Mouse (Mus musculus): ENCODE measurements around the gene Stt3b.
"Not testable (repeated sequence)": the region's sequence is repeated elsewhere in the genome, so short reads cannot be mapped to it uniquely, and the experiment has no call there.

Gene Stt3b

DNA sequence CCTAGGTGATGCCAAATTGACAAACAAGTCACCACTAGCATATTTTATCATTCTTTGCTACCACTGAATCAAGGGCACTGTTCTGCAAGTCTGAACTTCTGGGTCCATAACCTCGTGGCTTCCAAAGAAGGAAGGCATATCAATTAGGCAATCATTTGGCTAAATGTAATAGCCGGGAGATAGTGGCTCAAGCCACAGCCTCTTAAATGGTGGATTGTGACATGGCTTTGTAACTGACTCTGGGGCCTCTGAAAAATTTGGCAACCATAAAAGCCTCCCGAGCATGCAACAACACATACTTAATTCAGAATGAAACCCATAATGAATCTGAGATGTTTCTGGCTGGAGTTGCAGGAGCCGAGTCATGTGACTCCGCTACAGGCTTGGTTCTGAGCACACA lies 6.8 kb upstream of the Stt3b start:
- DNase-seq = no peak

DNA sequence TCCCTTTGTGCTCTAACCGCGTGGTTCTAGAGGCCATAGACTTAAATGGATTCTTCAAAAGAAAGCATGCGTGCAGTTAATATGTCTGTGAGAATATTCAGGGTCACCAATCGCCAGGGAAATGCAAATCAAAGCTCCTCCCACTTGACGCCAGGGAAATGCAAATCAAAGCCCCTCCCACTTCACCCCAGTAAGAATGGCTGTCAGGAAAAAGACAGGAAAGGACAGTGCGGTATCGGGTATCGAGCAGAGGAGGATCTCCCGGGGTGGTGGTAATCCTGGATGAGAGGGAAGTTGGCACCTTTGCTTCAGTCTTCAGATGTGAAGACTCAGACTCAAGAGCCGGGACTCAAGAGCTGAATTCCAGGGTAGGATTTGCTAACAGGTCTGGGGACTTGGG lies 4.3 kb upstream of the Stt3b start:
- DNase-seq = no peak

DNA sequence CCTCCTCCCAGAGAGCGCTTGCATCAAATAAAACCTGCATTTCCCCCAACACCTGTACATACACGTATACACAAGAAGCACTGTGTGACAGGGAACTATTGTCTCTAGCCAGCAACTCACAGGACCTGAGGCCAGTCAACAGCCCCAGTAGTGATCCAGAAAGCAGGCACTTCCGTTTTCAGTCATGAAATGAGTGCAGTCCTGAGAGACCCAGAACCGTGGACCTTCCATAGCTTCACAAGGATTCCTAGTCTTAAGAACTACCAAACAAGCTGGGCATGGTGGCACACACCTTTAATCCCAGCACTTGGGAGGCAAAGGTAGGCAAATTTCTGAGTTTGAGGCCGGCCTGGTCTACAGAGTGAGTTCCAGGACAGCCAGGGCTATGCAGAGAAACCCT lies 3.6 kb upstream of the Stt3b start:
- no peak for DNase-seq

DNA sequence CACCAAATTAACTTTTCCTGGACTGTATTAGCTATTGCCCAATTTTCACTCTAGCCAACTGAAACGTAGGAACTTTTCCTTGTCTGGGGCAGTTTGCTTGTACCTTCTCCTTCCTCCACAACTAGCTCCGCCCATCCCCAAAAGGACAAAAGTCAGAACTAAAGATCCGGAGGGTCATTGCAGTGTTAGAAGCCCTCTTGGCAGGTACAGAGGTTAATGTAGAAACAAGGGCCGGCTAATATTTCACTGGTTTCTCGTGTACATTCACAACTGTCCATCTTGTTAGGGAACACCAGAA lies 951 bp upstream of the Stt3b start:
- no peak for DNase-seq

DNA sequence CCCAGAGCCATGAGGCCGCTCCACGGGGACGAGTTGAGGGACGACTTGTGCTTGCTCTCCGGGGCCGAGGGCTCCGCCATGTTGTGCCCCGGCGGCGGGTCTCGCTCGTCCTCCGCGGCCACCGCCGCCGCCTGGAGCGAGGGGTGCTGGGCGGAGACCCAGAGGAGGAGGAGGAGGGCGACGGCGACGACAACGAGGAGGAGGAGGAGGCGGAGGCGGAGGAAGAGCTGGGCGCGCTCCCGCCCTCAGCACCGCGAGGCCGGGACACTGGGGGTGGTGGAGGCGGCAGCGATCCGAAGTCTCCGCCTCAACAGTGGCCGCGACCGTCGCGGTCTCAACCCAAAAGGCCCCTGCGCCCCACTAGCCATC lies 260 bp downstream of the Stt3b start:
- no peak for DNase-seq

DNA sequence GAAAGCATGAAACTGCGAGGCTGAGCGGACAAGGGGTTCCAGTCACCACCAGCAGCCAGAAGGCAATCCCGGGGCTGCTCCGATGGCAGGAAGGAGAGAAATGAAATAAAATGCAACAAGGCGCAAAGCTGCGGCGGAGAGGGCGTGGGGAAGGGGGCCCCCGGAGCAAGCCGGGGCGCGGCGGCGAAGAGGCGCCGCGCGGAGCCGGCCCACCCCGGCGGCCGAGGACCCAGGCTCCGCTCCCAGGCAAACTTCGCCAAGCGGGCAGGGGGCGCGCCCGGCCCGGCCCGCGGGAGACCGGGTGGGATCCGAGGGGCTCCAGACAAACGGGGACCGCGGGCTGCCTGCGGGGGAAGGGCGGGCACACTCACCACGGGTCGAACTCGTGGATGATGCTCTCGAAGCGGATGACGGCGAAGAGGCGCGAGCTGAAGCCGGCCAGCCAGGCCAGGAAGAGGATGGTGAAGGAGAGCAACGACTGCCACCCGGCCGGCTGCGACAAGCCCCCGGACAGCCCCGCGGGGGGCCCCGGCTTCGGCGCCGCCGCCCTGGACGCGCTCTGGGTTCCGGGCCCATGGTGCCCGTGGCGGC lies 745 bp downstream of the Stt3b start:
- DNase-seq = no peak

DNA sequence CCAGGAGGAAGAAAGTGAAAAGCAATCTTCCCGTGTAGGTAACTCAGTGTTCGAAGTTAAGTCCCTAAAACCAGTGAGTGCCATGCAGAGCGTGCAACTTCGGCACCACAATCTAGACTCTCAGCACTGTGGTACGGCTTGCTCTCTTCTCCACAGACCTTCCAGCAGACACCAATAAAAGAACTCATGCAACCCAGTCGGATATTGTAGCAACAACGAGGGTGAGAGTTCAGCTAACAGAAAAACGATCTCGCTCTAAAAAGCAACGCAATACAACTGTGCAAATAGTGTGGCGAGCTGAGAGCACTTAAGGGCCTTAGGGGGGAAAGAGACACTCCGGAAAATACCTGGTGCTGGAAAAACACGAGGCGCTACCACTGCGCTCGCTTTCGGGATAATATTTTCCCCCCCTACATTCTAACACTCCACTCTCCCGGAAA lies 1.3 kb downstream of the Stt3b start:
- peak; percentile 20 for DNase-seq

DNA sequence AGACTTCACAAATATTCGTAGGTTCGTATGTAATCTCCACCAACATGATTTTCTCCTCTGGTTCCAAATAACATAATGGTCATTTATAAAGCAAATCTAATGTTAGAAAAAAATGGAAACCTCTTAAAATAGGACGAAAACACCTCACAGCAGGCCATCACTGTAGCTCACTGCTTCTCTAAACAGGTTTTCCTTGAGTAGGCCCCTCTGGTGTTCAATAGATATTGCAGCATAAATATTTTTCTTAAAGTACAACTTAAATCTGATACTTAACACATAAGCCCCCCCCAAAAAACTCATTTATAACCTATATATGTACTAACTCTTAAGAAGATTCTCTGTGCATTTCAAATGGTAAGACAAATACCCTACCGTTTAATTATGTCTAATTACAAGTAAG lies 1.8 kb downstream of the Stt3b start:
- DNase-seq = no peak

DNA sequence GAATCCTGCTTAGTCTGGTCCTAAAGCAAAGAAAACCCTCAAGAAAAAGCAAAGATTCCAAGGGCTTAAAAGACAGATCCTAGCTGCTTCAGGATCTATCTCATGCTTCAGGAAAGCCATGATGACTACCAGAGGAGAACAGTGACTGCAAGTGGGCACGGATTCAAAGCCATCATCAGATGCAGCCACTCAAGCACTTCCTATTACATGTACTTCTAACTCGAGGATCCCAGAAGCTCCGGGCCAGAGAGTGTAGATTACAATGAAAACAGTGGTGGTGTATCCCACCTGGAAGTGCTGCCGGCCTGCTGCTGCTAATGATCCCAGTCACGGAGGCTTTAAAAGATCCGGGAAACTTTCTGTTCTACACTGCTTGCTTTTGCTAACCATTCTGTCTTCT lies 4.0 kb downstream of the Stt3b start:
- no peak for DNase-seq

DNA sequence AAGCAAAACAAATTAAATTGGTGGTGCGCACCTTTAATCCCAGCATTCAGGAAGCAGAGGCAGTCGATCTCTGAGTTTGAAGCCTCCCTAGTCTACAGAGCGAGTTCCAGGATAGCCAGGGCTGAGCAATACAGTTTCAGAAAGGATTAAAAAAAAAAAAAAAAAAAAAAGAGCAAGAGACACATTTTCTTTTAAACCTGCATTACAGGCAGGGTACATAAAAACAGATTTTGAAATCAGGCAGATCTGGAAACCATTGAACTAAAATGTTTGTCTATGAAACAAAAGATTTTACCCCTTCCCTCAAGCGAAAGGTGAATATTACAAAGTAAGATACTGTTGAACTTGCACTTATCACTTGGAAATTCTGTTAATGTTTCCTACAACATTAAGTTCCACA lies 6.1 kb downstream of the Stt3b start:
- DNase-seq = no peak

DNA sequence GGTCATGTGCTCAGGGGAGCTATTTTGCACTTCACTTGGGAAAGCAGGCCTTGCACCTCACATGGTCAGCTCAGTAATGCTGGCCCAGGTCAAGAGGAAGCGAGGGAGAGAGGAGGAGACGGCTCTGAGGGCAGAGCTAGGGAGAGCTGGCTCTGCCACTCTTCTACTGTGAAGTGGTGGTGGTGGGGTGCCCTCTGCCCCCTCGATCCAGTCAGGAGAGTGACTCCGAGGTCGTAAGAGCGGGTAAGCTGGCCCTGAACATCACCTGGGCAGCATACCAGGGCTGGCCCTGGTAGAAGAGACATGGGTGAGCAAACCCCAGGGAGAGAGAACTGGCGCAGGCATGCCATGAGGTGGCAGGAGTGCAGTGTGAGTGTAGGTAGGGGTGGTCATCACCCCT lies 8.6 kb downstream of the Stt3b start:
- DNase-seq = no peak

DNA sequence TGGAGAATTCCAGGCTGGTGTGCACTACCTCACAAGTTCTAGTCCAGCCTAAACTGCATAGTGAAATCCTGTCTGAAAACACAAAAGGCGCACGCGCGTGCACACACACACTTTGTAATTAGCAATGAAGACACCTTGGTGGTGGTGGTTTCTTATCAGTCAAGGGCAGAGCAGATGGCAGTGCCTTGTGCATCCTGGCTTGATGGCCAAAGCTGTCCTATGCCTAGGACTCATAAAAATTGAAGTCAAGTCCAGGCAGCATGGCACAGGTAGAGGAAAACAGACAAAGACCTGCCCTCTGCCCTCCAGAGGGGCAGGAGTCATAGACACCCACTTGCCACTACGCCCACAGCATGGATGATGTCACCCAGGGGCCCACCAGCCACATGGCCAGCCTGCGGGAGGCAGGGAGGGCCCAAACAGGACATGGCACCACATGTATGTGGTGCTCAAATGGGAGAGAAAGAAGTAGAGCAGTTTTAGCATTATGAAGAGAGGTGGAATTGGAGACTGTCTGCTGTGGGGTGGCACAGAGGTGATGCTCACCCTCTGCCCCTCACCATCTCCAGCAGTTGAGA lies 9.1 kb downstream of the Stt3b start:
- DNase-seq = no peak

DNA sequence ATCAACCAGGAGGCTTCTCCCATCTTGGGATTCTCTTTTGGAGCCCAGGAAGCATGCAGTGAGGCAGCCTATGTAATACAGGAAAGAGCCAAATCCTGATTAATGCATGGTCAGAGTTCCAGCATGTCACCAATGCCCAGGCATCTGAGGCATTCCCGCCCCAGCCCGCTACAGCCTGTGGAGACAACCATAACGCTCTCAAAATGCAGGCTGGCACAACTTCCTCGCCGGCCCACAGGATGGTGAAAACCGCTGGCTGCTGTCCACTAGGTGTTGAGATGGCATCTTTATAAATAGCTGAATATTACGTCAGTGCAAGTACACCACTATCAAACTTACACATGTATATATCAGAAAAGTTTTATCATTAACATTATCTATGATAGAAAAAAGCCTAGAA lies 13.5 kb downstream of the Stt3b start:
- no peak for DNase-seq

DNA sequence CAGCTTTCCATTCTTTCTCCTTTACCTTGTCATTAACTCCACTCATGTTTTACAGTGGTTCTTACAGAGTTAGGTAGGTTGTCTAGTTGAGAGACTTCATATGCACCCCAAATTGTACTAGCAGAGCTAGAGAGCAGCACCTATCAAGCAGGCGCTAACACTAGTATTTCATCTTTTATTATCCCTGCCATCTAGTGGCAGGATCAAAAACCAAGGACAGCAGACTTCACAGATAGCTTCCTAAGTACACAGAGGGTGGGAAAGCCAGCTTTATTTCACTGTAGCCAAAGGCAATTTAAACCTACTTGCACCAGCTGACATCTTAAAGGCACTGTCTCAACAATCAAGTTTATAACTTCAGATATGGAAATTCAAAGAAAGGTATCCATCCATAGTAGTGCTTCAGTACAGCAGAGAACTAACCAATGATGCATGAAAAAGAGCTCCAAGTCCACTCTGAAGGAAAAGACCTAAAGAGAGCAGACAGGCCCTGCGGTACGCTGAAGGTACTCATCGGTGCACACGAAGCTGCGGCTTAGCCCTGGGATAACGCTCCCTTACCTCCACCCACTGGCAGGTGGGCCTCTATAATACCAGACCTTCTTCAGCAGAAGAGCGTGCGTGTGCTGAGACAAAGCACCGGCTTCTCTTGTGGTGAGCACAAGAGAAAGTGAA lies 16.2 kb downstream of the Stt3b start:
- DNase-seq = no peak

DNA sequence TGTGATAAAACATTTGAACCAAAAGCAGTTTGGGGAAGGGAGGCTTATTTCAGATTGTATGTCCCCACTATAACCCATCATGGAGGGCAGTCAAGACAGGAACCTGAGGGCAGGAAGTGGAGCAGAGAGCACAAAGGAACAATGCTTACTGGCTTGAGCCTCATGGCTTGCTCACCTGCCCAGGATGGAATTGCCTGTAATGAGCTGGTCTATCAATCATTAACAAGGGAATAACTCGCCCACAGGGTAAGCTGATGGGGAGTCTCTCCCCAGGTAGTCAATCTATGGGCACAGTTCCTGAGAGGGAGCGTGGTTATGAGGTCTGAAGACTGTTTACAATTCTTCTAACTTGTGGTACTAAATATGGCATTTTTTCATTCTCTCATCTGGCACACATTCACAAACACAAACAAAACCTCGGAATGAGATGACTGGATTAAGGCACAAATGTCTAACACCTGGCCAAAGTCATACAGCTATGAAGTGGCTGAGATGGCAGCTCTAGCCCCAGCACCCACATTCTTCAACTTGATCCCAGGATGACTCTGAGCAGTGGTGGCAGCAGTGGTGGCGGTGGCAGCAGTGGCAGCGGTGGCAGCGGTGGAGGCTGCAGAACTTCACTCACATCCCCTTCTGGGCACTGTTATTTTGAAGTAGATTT lies 22.3 kb downstream of the Stt3b start:
- no peak for DNase-seq

DNA sequence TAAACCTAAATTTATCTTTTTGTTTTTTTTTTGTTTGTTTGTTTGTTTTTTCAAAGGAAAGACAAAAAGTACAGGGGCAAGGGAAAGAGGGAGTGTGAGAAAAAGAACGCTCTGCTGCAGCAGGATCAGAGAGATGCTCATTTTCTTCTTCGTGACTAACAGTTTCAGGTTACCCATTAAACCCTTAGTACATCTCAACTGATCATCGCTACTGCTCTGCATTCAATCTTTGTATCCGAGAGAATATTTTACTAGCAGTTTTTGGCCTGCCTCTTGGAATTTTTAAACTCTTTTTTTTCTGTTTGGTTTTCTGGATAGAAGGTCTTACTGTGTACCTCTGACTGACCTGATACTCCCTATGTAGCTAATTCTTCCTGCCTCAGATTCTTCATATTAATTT lies 25.8 kb downstream of the Stt3b start:
- no peak for DNase-seq

DNA sequence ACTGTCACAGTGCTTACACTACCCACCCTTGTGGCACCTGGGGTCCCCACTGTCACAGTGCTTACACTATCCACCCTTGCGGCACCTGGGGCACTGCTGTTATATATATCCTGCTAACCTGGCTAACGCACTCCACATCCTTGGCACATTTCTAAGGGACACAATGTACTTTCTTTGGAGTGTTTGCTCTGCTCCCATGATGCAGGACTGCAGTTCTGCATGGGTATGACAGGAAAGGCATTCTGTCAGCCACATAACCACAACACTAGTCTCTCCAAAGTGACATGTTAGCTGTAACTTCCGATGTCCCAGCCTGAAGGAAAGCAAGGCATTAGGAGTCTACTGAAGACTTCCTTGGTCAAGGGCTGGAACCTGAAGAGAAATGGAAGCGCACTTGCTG lies 26.8 kb downstream of the Stt3b start:
- no peak for DNase-seq

DNA sequence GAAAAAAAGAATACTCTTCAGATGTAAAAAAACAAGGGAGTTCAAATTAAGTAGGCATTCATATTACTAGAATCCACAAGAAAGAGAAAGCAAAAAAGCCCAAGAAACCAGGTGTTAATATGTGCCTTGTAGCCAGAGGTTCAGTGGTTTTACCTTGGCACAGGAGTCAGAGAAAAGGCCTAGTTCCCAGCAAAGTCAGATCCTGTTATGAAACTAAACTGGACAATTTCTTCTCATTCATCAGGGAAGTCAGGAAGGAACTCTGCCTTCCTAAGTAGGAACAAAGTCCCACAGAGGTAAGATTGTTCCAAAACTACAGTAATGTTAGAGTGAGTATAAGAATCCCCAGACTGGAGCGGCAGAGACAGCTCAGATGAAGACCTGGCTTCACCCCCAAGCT lies 31.6 kb downstream of the Stt3b start:
- DNase-seq = no peak

DNA sequence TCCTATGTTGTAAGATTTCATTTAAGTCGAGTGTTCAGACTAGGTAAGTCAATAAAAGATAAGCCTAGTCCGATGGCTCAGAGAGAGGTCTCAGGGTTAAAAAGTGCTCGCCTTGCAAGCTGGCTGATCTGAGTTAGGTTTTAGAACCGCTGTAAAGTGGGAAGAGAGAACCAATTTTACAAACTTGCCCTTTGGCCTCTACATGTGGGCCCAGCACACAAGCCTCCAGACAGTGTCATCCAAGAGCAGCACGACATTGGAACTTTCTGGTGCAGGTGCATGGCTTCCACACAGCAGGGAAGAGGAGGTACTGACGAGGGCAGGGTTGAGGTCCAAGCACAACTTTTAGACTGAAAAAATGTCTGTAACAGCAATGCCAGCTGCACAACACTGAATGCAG lies 35.4 kb downstream of the Stt3b start:
- DNase-seq = no peak

DNA sequence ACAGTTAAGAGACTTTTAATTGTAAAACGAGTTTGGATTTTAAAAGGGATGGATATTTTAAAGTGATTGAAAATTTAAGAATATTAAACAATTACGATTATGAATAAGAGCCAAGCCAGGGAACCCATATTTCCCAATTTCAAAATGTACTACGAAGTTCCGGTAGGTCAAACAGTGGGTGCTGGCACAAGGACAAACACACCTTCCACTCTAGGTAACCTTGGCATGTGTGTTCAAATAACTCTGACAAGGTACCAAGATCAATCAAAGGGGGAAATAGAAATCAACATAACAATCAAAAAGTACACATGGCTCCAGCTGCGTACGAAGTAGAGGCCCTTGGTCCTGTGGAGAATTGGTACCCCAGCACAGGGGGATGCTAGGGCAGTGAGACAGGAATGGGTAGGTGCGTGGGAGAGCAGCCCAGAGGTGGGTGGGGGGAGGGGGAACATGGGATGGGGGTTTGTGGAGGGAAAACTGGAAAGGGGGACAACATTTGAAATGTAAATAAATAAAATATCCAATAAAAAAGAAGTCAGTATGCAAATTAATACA lies 37.0 kb downstream of the Stt3b start:
- DNase-seq = no peak

DNA sequence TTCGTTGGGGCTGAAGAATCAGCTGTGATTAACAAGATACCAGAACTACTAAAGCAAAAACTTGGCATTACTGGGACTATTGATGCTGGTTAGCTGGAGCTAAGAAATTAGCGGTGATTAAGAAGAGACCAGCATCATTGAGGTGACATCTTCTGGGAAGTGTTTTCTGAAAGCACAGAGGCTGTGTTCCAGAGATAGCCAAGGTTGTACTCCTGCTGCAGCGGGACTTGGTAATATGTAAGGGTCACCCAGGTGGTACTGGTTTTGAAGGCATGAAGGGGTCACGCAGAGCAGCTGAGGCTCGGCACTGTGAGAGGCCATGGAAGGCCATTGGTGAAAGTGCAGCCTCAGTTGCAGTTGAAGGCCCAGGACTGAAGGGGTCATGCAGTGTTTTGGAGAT lies 37.8 kb downstream of the Stt3b start:
- not testable (repeated sequence) for DNase-seq

DNA sequence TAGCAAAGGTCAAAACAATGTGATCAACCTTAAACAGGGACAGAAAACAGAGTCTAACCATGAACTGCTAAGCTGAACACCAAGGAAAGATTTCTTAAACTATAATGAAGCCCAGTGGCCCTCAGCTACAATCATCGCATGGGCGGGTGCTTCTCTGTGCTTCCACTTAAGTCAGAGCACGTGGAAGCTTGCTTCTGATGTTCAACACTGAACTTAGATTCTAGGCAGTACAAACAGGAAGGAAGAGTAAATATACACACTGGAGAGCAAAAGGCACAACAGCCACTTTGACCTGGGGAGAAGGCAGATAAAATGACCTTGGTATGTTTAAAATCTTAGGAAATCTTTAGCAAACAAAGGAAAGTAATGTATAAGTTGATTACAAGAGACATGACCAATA lies 38.7 kb downstream of the Stt3b start:
- no peak for DNase-seq

DNA sequence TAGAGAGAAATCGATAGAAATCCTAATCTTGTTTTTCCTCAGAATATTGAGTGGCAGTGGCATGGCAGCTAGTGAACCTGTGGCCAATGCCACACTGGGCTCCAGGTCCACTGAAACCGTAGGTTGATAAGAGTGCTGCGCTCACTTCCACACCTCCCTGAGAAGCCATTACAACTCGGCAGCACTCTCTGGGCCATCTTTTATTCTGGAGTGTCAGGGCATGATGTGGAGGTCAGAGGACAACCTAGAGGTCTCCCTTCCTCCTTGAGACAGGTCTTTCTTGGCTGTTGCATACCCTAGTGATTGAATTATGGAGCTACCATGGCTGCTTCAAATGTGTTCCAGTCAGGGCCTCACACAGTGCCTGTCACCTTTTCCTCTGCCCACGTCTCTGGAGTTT lies 48.3 kb downstream of the Stt3b start:
- DNase-seq = no peak

DNA sequence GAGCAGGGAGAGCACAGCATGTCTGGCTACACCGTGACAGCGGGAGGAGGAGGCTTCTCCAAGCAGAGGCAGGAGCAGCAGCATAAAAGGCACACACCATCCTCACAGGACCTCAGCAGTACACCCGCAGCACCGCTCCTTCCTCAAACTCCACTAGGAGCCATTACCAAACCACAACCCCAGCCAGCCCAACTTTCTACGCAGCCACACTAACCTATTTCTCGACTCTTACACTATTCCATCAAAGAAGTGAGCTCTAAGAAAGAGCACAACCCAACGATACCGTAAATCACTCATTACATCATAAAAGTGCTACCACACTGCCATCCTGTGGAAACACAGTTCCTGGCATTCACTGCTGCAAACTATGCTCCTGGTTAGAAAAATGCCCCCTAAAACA lies 48.8 kb downstream of the Stt3b start:
- DNase-seq = peak; percentile 31
